Mouse (Mus musculus) heart, embryonic 15.5 days (tissue): Measurements from ENCODE around the gene Cfap70. TPM values are rescaled to one million over a fixed set of nuclear protein-coding genes. Genes with fewer than 3 reads are reported as not detected.

Experiments used
- ATAC-seq: fragments of 200-750 bp; cut with Nextera tagmentation; replicated peaks from 2 replicates; pipeline ENCODE4 v1.8.0; 2017; ENCODE audit warnings: low read depth, moderate TSS enrichment; ENCODE audit not compliant: insufficient number of reproducible peaks, insufficient read depth, low FRiP score
- H3K27ac ChIP-seq: fragments of 300-500 bp; sonication (generic); 2 replicates; pipeline ENCODE4 v1.5.1; 2015; ENCODE audit warnings: mild to moderate bottlenecking, inconsistent platforms
- H3K27me3 ChIP-seq: fragments of 300-500 bp; sonication (generic); 2 replicates; pipeline ENCODE4 v1.6.1; 2015; ENCODE audit warnings: inconsistent platforms
- H3K36me3 ChIP-seq: fragments of 300-500 bp; sonication (generic); 2 replicates; pipeline ENCODE4 v1.6.1; 2015; ENCODE audit warnings: mild to moderate bottlenecking, inconsistent platforms
- H3K4me1 ChIP-seq: fragments of 300-500 bp; sonication (generic); replicated peaks from 2 replicates; pipeline ENCODE4 v1.6.1; 2015; ENCODE audit warnings: inconsistent platforms
- H3K4me2 ChIP-seq: fragments of 300-500 bp; sonication (generic); 2 replicates; pipeline ENCODE4 v1.6.1; 2015; ENCODE audit warnings: inconsistent platforms, mild to moderate bottlenecking, moderate library complexity
- H3K4me3 ChIP-seq: fragments of 300-500 bp; sonication (generic); 2 replicates; pipeline ENCODE4 v1.5.1; 2015; ENCODE audit warnings: mild to moderate bottlenecking, inconsistent platforms
- H3K9ac ChIP-seq: fragments of 300-500 bp; sonication (generic); 2 replicates; pipeline ENCODE4 v1.6.1; 2015; ENCODE audit warnings: mild to moderate bottlenecking, inconsistent platforms
- H3K9me3 ChIP-seq: fragments of 300-500 bp; sonication (generic); replicated peaks from 2 replicates; pipeline ENCODE4 v1.6.1; 2016; ENCODE audit warnings: inconsistent platforms
- WGBS: fragments of 180-500 bp; shearing (Covaris S2); methylation state at CpG from one replicate; pipeline ENCODE4 v1.1.7; 2015; ENCODE audit warnings: mixed read lengths; 5-methylcytosine and 5-hydroxymethylcytosine counted together
- polyA plus RNA-seq: library from polyadenylated mRNA; unstranded; fragments of >200 nt; fragmentation: Nextera tagmentation; extraction: Ambion mirVana; gene quantifications from 2 replicates; pipeline ENCODE4 v1.2.1, GENCODE M21; 2015

The Cfap70 gene
- polyA plus RNA-seq, 1 experiment from 2014 or later, result 0.40 TPM

GRCm38 (mm10) chr14:20379087-20379640 lies 72.9 kb downstream of the Cfap70 start:
- no peak for ATAC-seq
- H3K27me3 ChIP-seq, result no peaks in the 10 kb centered on the region
- H3K36me3 ChIP-seq, result peaks cover 39% of the 10 kb centered on the region
- H3K9me3 ChIP-seq, result no peaks in the 10 kb centered on the region
- H3K4me2 ChIP-seq, result no peak overlapping the region
- no peak overlapping the region for H3K4me3 ChIP-seq
- WGBS, result 76% methylated on average over 5 of the region's 5 CpGs
- H3K9ac ChIP-seq, result no peak overlapping the region
- no peak overlapping the region for H3K27ac ChIP-seq
- peaks cover 21% of the 10 kb centered on the region for H3K4me1 ChIP-seq

- Histone ChIP-seq H3K9me3 (no peaks in the 10 kb centered on the region), H3K4me3 (no peak overlapping the region), H3K27me3 (no peaks in the 10 kb centered on the region), H3K36me3 (peaks cover 39% of the 10 kb centered on the region), H3K27ac (peak overlapping the region; percentile 21; the same call in 1 of the 2 replicates), H3K9ac (no peak overlapping the region), H3K4me2 (peak overlapping the region; percentile 33), H3K4me1 (peaks cover 21% of the 10 kb centered on the region)
- 33% methylated on average over 13 of the region's 13 CpGs for whole genome bisulfite sequencing
- ATAC-seq, result peak; percentile 83
These were observed 73.5 kb downstream of the Cfap70 start for GRCm38 (mm10) chr14:20378313-20379061.

DNA sequence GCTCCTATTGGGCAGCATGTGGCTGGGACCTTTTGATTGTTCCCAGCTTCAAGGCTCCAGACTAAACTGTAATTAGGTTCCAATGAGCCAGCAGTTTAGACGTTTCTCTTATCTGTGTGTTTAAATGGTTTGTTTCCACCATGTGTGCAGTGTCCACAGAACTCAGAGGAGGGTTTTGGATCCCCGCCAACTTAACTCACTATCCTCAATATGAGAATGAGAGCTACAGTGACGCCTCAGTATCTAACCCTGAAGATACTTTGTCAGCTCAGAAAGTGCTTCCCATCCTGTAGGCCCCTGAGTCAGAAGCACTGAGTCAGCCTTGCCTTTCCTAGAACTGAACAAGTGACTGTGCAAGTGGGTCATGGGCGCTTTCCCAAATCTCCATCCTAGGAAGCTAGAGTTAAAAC lies 74.9 kb downstream of the Cfap70 start:
- H3K27ac ChIP-seq, result peak overlapping the region; percentile 17
- peak; percentile 60; the same call in 1 of the 2 replicates for ATAC-seq
- H3K27me3 ChIP-seq, result no peaks in the 10 kb centered on the region
- H3K4me3 ChIP-seq, result no peak overlapping the region
- H3K36me3 ChIP-seq, result peaks cover 32% of the 10 kb centered on the region
- no peak overlapping the region for H3K4me2 ChIP-seq
- H3K4me1 ChIP-seq, result peaks cover 21% of the 10 kb centered on the region
- no peak overlapping the region for H3K9ac ChIP-seq
- WGBS, result 42% methylated on average over 4 of the region's 4 CpGs
- H3K9me3 ChIP-seq, result no peaks in the 10 kb centered on the region

GRCm38 (mm10) chr14:20371854-20372253 lies 80.2 kb downstream of the Cfap70 start:
- H3K9ac ChIP-seq, result no peak overlapping the region
- no peak for ATAC-seq
- no peaks in the 10 kb centered on the region for H3K9me3 ChIP-seq
- no peaks in the 10 kb centered on the region for H3K27me3 ChIP-seq
- H3K27ac ChIP-seq, result no peak overlapping the region
- WGBS, result 88% methylated on average over 1 of the region's 1 CpGs
- H3K4me3 ChIP-seq, result no peak overlapping the region
- peaks cover 38% of the 10 kb centered on the region for H3K36me3 ChIP-seq
- H3K4me1 ChIP-seq, result peaks cover 4% of the 10 kb centered on the region
- no peak overlapping the region for H3K4me2 ChIP-seq

DNA sequence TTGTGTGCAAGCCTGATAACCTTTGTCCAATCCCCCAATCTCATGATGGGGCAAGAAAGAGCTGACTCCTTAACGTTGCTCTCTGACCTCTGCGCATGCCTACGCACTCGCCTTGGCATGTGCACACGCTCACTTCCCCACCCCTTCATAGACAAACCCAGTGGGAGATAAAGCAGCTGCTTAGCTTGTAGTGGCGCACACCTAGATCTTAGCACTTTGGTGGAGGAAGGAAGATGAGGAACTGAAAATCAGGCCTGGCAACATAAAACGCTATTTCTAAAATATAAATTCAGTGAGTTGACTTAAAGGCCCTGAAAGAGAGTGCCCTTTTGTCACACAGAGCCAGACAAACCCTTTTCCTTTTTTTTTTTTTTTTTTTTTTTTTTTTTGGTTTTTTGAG lies 81.2 kb downstream of the Cfap70 start:
- ATAC-seq, result no peak
- no peaks in the 10 kb centered on the region for H3K9me3 ChIP-seq
- H3K9ac ChIP-seq, result no peak overlapping the region
- H3K27me3 ChIP-seq, result no peaks in the 10 kb centered on the region
- H3K4me1 ChIP-seq, result no peaks in the 10 kb centered on the region
- no peak overlapping the region for H3K27ac ChIP-seq
- H3K4me3 ChIP-seq, result no peak overlapping the region
- H3K4me2 ChIP-seq, result no peak overlapping the region
- H3K36me3 ChIP-seq, result peaks cover 39% of the 10 kb centered on the region
- WGBS, result 87% methylated on average over 7 of the region's 7 CpGs

GRCm38 (mm10) chr14:20368271-20368670 lies 83.8 kb downstream of the Cfap70 start:
- Histone ChIP-seq H3K4me1 (no peaks in the 10 kb centered on the region), H3K27me3 (no peaks in the 10 kb centered on the region), H3K9me3 (no peaks in the 10 kb centered on the region), H3K36me3 (peaks cover 43% of the 10 kb centered on the region), H3K4me2 (no peak overlapping the region), H3K9ac (no peak overlapping the region), H3K27ac (no peak overlapping the region), H3K4me3 (no peak overlapping the region)
- WGBS, result 93% methylated on average over 3 of the region's 3 CpGs
- ATAC-seq, result no peak

DNA sequence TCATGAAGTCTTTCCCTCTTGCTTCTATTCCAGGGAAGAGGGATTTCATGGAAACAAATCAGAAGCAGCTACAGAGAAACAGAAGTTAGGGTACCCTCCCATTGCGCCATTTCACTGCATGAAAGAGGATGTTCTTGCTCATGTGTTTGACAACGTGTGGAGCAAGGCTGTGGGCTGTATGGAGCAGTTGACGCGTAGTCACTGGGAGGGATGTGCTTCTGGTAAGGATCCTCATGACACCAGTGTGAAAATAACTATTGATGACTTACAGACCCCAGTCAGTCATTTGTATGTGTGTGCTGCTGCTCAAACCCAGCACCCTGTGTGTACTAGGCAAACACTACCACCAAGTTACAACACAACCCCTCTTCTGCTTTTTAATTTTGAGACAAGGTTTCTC lies 88.8 kb downstream of the Cfap70 start:
- peaks cover 77% of the 10 kb centered on the region for H3K36me3 ChIP-seq
- no peak overlapping the region for H3K27ac ChIP-seq
- H3K27me3 ChIP-seq, result no peaks in the 10 kb centered on the region
- 88% methylated on average over 4 of the region's 4 CpGs for WGBS
- H3K4me2 ChIP-seq, result no peak overlapping the region
- no peaks in the 10 kb centered on the region for H3K4me1 ChIP-seq
- no peaks in the 10 kb centered on the region for H3K9me3 ChIP-seq
- no peak overlapping the region for H3K9ac ChIP-seq
- ATAC-seq, result no peak
- no peak overlapping the region for H3K4me3 ChIP-seq

- Histone ChIP-seq H3K4me3 (peak within 1 kb of the TSS; percentile 94), H3K9me3 (no peaks in the 10 kb centered on the region), H3K9ac (peak within 1 kb of the TSS; percentile 96), H3K4me2 (peak within 1 kb of the TSS; percentile 61), H3K4me1 (peaks cover 21% of the 10 kb centered on the region), H3K27ac (peak within 1 kb of the TSS; percentile 97), H3K36me3 (peaks cover 8% of the 10 kb centered on the region), H3K27me3 (no peaks in the 10 kb centered on the region)
- WGBS, result under 1% methylated on average over 35 of the region's 42 CpGs
- peak; percentile 98 for ATAC-seq
These were observed 104.0 kb downstream of the Cfap70 start, which contains the start of the genes Ecd and Fam149b for GRCm38 (mm10) chr14:20347991-20348541. Ecd (minus strand) TSS chr14:20348121. Fam149b (plus strand) TSS chr14:20348162.

DNA sequence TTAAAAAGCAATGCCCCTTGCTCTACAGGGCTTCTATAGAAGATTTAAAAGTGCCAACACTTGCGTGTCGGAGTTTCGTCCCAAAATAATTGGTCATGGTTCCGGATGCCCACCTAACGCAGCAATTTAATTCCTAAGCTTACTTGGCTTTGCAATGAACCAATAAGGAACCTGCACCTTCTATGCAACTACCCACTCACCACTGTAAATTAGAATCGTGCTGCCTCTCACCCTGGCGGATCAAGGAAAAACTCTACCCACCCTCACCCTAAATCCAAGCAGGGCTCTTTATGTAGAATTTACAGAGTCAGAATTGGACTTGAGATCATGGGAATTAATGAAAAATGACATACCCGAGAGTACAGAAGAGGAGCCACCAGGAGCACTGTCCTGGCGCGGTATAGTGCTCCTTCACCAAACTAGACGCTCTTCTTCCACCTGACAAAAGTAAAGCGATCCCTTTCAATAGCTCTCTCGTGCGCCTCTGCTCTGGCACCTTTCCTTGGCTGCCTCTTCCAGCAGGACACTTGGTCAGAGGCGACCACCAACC lies 104.5 kb downstream of the Cfap70 start:
- Histone ChIP-seq H3K36me3 (peaks cover 3% of the 10 kb centered on the region), H3K4me2 (peak overlapping the region; percentile 61), H3K4me1 (peaks cover 21% of the 10 kb centered on the region), H3K9ac (peak overlapping the region; percentile 63), H3K9me3 (no peaks in the 10 kb centered on the region), H3K27ac (peak overlapping the region; percentile 97), H3K27me3 (no peaks in the 10 kb centered on the region), H3K4me3 (peak overlapping the region; percentile 94)
- 3% methylated on average over 15 of the region's 15 CpGs for WGBS
- ATAC-seq, result peak; percentile 55

DNA sequence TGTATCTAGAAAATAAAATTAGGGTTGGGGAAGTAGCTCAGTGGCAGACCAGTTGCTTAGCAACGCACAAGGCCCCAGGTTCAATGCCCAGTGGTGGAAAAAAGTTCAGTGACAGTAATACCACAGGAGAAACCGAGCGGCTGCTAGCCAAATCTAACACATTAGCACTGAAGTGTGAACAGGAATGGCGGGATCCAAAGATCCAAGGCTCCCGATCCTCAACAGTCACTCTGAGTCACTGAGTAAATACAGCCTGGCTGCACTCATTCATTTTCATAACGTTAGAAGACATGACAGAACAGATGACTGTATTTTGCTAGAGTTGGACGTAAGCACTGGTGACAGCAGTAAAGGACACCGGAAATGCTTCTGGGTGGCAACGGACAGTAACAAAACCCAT lies 106.1 kb downstream of the Cfap70 start:
- no peaks in the 10 kb centered on the region for H3K27me3 ChIP-seq
- H3K4me1 ChIP-seq, result peaks cover 21% of the 10 kb centered on the region
- WGBS, result 79% methylated on average over 9 of the region's 9 CpGs
- H3K9me3 ChIP-seq, result no peaks in the 10 kb centered on the region
- H3K36me3 ChIP-seq, result peaks cover 14% of the 10 kb centered on the region
- H3K4me2 ChIP-seq, result no peak overlapping the region
- no peak overlapping the region for H3K4me3 ChIP-seq
- no peak overlapping the region for H3K27ac ChIP-seq
- ATAC-seq, result no peak
- H3K9ac ChIP-seq, result no peak overlapping the region
